Comparison of ENCODE assay signal across 9 mouse cellular contexts in the genomic region with DNA sequence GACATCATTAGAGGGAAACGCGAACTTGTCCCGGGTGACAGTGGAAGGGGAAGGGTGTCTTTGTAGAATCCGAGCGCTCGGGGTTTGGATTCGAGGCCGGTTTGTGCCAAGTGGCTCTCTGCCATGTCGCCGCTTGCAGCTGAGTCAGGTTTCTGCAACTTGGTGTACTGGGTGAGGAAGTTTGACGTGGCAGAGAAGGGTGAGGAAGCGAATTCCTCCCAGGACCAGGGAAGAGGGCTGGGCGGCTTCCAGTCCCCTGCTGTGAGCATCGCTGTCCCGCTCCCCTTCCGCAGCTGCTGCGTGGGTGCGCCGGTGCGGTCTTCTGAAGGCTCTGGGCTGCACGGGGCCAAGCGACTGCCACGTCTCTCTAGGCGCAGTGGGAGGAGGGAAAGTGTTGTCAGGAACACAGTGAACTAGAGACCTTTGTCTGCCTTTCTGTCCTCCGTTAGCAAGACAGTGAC. TPM values are rescaled to one million over a fixed set of nuclear protein-coding genes. Genes with fewer than 3 reads are reported as not detected.
DNase-seq lines count a peak whose midpoint lies in the region; ATAC-seq lines count a peak whose summit lies in the region.
"Had no signal": no experiment of that assay in that cellular context is flagged by ENCODE, and none has a peak within 500 bp of the region (broad histone marks: within the 10 kb centered on the region; RNA-seq: fewer than 3 reads in every experiment).

No protein-coding gene starts in this region.

- peaks cover 29% of the 10 kb centered on the region for H3K36me3 ChIP-seq in embryonic facial prominence, embryonic 13.5 days
- no peaks in the 10 kb centered on the region for H3K36me3 ChIP-seq in midbrain, embryonic 10.5 days
- H3K36me3 ChIP-seq: G1E had no signal

- WGBS in embryonic facial prominence, embryonic 13.5 days, result under 1% methylated on average over 25 of the region's 25 CpGs
- WGBS in midbrain, embryonic 10.5 days, result under 1% methylated on average over 25 of the region's 25 CpGs

- intact Hi-C loops in left cerebral cortex, postnatal 4 days (cut with DNase I), result no loop called here

- no peaks in the 10 kb centered on the region for H3K27me3 ChIP-seq in embryonic facial prominence, embryonic 13.5 days
- H3K27me3 ChIP-seq in midbrain, embryonic 10.5 days (ENCODE audit: low read depth, poor library complexity, severe bottlenecking), result peaks cover 47% of the 10 kb centered on the region

- peak; percentile 25 to 46 for DNase-seq in spleen, adult 18-20 months
- DNase-seq in spleen, adult 12 weeks (ENCODE audit: low spot score), result no peak
- peak; percentile 98 for DNase-seq in heart, adult 11 months
- peak; percentile 51 for DNase-seq in kidney, adult 11 months
- peak; percentile 50 for DNase-seq in left cerebral cortex, postnatal 4 days
- no peak for DNase-seq in midbrain, embryonic 10.5 days (ENCODE audit: low spot score)
- peak; percentile 17 to 32 for DNase-seq in spleen, postnatal 10 days (ENCODE audit: low spot score in 2 of 2)

- H3K4me2 ChIP-seq in embryonic facial prominence, embryonic 13.5 days, result peak overlapping the region; percentile 72

- peak overlapping the region; percentile 74; the same call in 1 of the 2 replicates for H3K27ac ChIP-seq in embryonic facial prominence, embryonic 13.5 days
- peak overlapping the region; percentile 71 for H3K27ac ChIP-seq in midbrain, embryonic 10.5 days (replicated peaks)

- ATAC-seq in embryonic facial prominence, embryonic 13.5 days (ENCODE audit: insufficient number of reproducible peaks, insufficient read depth, low FRiP score, low TSS enrichment, low read depth), result peak; percentile 39; the same call in 1 of the 2 replicates

- no peaks in the 10 kb centered on the region for H3K9me3 ChIP-seq in embryonic facial prominence, embryonic 13.5 days
- no peaks in the 10 kb centered on the region for H3K9me3 ChIP-seq in midbrain, embryonic 10.5 days (replicated peaks)

- peak overlapping the region; percentile 76 for H3K4me3 ChIP-seq in embryonic facial prominence, embryonic 13.5 days
- H3K4me3 ChIP-seq in midbrain, embryonic 10.5 days, result peak overlapping the region; percentile 88

- H3K9ac ChIP-seq in embryonic facial prominence, embryonic 13.5 days, result peak overlapping the region; percentile 85

- 0 out of 2 replicates have a peak, but pooled peaks cover 8% of the 10 kb centered on the region for H3K4me1 ChIP-seq in embryonic facial prominence, embryonic 13.5 days
- H3K4me1 ChIP-seq in midbrain, embryonic 10.5 days, result peaks cover 15% of the 10 kb centered on the region

RNA-seq across cellular contexts. Expression of gene Sec24d, which starts 0.5 kb away (rescaled TPM):
- 75.1 and 81.7 TPM in 2 replicates for polyA plus RNA-seq in embryonic facial prominence, embryonic 13.5 days (2015; fragmentation: Nextera tagmentation; extraction: Ambion mirVana)
- 10 to 100 TPM; 21.1 to 22.7 TPM for total RNA-seq in left cerebral cortex, postnatal 4 days (2021)
- 21.6 and 23.1 TPM in 2 replicates for polyA plus RNA-seq in midbrain, embryonic 10.5 days (2016; fragmentation: Nextera tagmentation; extraction: Ambion mirVana)
- polyA plus RNA-seq: G1E had no signal

RNA-seq across cellular contexts. Expression of gene Synpo2, which starts 31.8 kb away (rescaled TPM):
- polyA plus RNA-seq in embryonic facial prominence, embryonic 13.5 days (2015; fragmentation: Nextera tagmentation; extraction: Ambion mirVana), result 5.6 and 7.2 TPM in 2 replicates
- 1 to 10 TPM; 2.2 to 3.0 TPM for total RNA-seq in left cerebral cortex, postnatal 4 days (2021)
- polyA plus RNA-seq in midbrain, embryonic 10.5 days (2016; fragmentation: Nextera tagmentation; extraction: Ambion mirVana), result 3.3 and 4.8 TPM in 2 replicates
- polyA plus RNA-seq: G1E had no signal

Comparison
In these comparisons a context has a peak if more than half of its experiments do, and no peak if none do; other contexts are left out.
1. DNase-seq: peak in spleen, adult 18-20 months (2 of 2), heart, adult 11 months (single experiment), kidney, adult 11 months (single experiment), left cerebral cortex, postnatal 4 days (single experiment) and spleen, postnatal 10 days (2 of 2); none in spleen, adult 12 weeks (single experiment) and midbrain, embryonic 10.5 days (single experiment).